Mouse (Mus musculus) intestine, embryonic 16.5 days (tissue): ENCODE data around the gene Ccdc18. TPM values are rescaled to one million over a fixed set of nuclear protein-coding genes. Genes with fewer than 3 reads are reported as not detected.
A peak's percentile ranks its signal among the peaks of the same experiment; 100 is the strongest.
"Not testable (repeated sequence)": the region's sequence is repeated elsewhere in the genome, so short reads cannot be mapped to it uniquely, and the experiment has no call there.

ENCODE experiments used
- ATAC-seq: fragments of 200-750 bp; cut with Nextera tagmentation; 2 replicates; pipeline ENCODE4 v1.8.0; 2017; ENCODE audit warnings: moderate TSS enrichment, moderate library complexity
- H3K27ac ChIP-seq: fragments of 300-500 bp; sonication (generic); 2 replicates; pipeline ENCODE4 v1.5.1; 2014; ENCODE audit warnings: mild to moderate bottlenecking, low read length
- H3K27me3 ChIP-seq: fragments of 300-500 bp; sonication (generic); replicated peaks from 2 replicates; pipeline ENCODE4 v1.6.1; 2014; ENCODE audit warnings: low read length, control low read depth, mixed read lengths; ENCODE audit not compliant: control insufficient read depth, insufficient read depth
- H3K36me3 ChIP-seq: fragments of 300-500 bp; sonication (generic); 2 replicates; pipeline ENCODE4 v1.6.1; 2014; ENCODE audit warnings: low read length, control low read depth; ENCODE audit not compliant: control insufficient read depth, insufficient read depth
- H3K4me1 ChIP-seq: fragments of 300-500 bp; sonication (generic); 2 replicates; pipeline ENCODE4 v1.6.1; 2014; ENCODE audit warnings: low read length, control low read depth, mixed read lengths; ENCODE audit not compliant: control insufficient read depth, insufficient read depth
- H3K4me2 ChIP-seq: fragments of 300-500 bp; sonication (generic); 2 replicates; pipeline ENCODE4 v1.6.1; 2014; ENCODE audit warnings: low read depth, low read length, control low read depth
- H3K4me3 ChIP-seq: fragments of 300-500 bp; sonication (generic); 2 replicates; pipeline ENCODE4 v1.5.1; 2014; ENCODE audit warnings: mild to moderate bottlenecking, low read length
- H3K9ac ChIP-seq: fragments of 300-500 bp; sonication (generic); 2 replicates; pipeline ENCODE4 v1.6.1; 2014; ENCODE audit warnings: low read depth, low read length
- H3K9me3 ChIP-seq: fragments of 300-500 bp; sonication (generic); 2 replicates; pipeline ENCODE4 v1.6.1; 2016; ENCODE audit warnings: low read length, control low read depth; ENCODE audit not compliant: control insufficient read depth
- WGBS: fragments of 180-500 bp; shearing (Covaris S2); extraction: QIAGEN DNeasy Blood & Tissue Kit; methylation state at CpG from one replicate; pipeline ENCODE4 v1.1.7; 2014; 5-methylcytosine and 5-hydroxymethylcytosine counted together
- polyA plus RNA-seq: library from polyadenylated mRNA; unstranded; fragments of >200 nt; fragmentation: Nextera tagmentation; extraction: Ambion mirVana; gene quantifications from 2 replicates; pipeline ENCODE4 v1.2.1, GENCODE M21; 2015

The Ccdc18 gene
- polyA plus RNA-seq, 1 experiment from 2014 or later = 7.7 TPM

GRCm38 (mm10) chr5:108226159-108226558 is 93.5 kb downstream of the Ccdc18 start:
- no peak for ATAC-seq
- Histone ChIP-seq H3K9ac (no peak overlapping the region), H3K4me1 (no peaks in the 10 kb centered on the region), H3K27me3 (no peaks in the 10 kb centered on the region), H3K36me3 (no peaks in the 10 kb centered on the region), H3K4me2 (no peak overlapping the region), H3K9me3 (no peaks in the 10 kb centered on the region), H3K27ac (no peak overlapping the region), H3K4me3 (no peak overlapping the region)

- H3K27me3 ChIP-seq = no peaks in the 10 kb centered on the region
- ATAC-seq = peak; percentile 23; the same call in 1 of the 2 replicates
- no peak overlapping the region for H3K27ac ChIP-seq
- no peaks in the 10 kb centered on the region for H3K9me3 ChIP-seq
- no peaks in the 10 kb centered on the region for H3K4me1 ChIP-seq
- WGBS = 39% methylated on average over 3 of the region's 3 CpGs
- no peaks in the 10 kb centered on the region for H3K36me3 ChIP-seq
- H3K9ac ChIP-seq = no peak overlapping the region
- no peak overlapping the region for H3K4me2 ChIP-seq
- H3K4me3 ChIP-seq = no peak overlapping the region
These were observed 113.7 kb downstream of the Ccdc18 start for GRCm38 (mm10) chr5:108246314-108246765.

- Histone ChIP-seq H3K27me3 (no peaks in the 10 kb centered on the region), H3K9ac (no peak overlapping the region), H3K4me1 (no peaks in the 10 kb centered on the region), H3K4me3 (no peak overlapping the region), H3K9me3 (no peaks in the 10 kb centered on the region), H3K4me2 (no peak overlapping the region), H3K36me3 (no peaks in the 10 kb centered on the region), H3K27ac (no peak overlapping the region)
- WGBS = 50% methylated on average over 2 of the region's 2 CpGs
- ATAC-seq = peak; percentile 77
These were observed 117.4 kb downstream of the Ccdc18 start for GRCm38 (mm10) chr5:108250033-108250432.

- H3K36me3 ChIP-seq = no peaks in the 10 kb centered on the region
- H3K9ac ChIP-seq = no peak overlapping the region
- no peak for ATAC-seq
- H3K4me2 ChIP-seq = no peak overlapping the region
- WGBS = 75% methylated on average over 5 of the region's 5 CpGs
- no peak overlapping the region for H3K27ac ChIP-seq
- no peaks in the 10 kb centered on the region for H3K27me3 ChIP-seq
- no peaks in the 10 kb centered on the region for H3K4me1 ChIP-seq
- H3K4me3 ChIP-seq = no peak overlapping the region
- no peaks in the 10 kb centered on the region for H3K9me3 ChIP-seq
These were observed 122.6 kb downstream of the Ccdc18 start for GRCm38 (mm10) chr5:108255259-108255658.

GRCm38 (mm10) chr5:108262722-108263121 is 130.0 kb downstream of the Ccdc18 start:
- H3K4me2 ChIP-seq = no peak overlapping the region
- no peaks in the 10 kb centered on the region for H3K36me3 ChIP-seq
- no peak overlapping the region for H3K9ac ChIP-seq
- no peaks in the 10 kb centered on the region for H3K9me3 ChIP-seq
- H3K27ac ChIP-seq = no peak overlapping the region
- ATAC-seq = no peak
- no peaks in the 10 kb centered on the region for H3K27me3 ChIP-seq
- no peaks in the 10 kb centered on the region; the same call in 1 of the 2 replicates for H3K4me1 ChIP-seq
- H3K4me3 ChIP-seq = no peak overlapping the region
- 36% methylated on average over 4 of the region's 4 CpGs for WGBS

GRCm38 (mm10) chr5:108263785-108264184 is 131.1 kb downstream of the Ccdc18 start:
- 88% methylated on average over 1 of the region's 1 CpGs for WGBS
- not testable (repeated sequence) for H3K9me3 ChIP-seq, H3K36me3 ChIP-seq, H3K4me3 ChIP-seq, H3K4me1 ChIP-seq, H3K9ac ChIP-seq, H3K4me2 ChIP-seq, ATAC-seq, H3K27ac ChIP-seq, H3K27me3 ChIP-seq

GRCm38 (mm10) chr5:108266990-108267389 is 134.3 kb downstream of the Ccdc18 start:
- Histone ChIP-seq H3K36me3 (no peaks in the 10 kb centered on the region), H3K4me2 (no peak overlapping the region), H3K4me3 (no peak overlapping the region), H3K27ac (no peak overlapping the region), H3K9ac (no peak overlapping the region), H3K4me1 (peaks cover 12% of the 10 kb centered on the region; the same call in 1 of the 2 replicates), H3K27me3 (no peaks in the 10 kb centered on the region), H3K9me3 (no peaks in the 10 kb centered on the region)
- no peak for ATAC-seq

- WGBS = 2% methylated on average over 48 of the region's 55 CpGs
- ATAC-seq = peak; percentile 98
- Histone ChIP-seq H3K4me2 (peak within 1 kb of the TSS; percentile 85), H3K36me3 (no peaks in the 10 kb centered on the region), H3K4me3 (peak within 1 kb of the TSS; percentile 97), H3K9me3 (no peaks in the 10 kb centered on the region), H3K27ac (peak within 1 kb of the TSS; percentile 99), H3K27me3 (no peaks in the 10 kb centered on the region), H3K9ac (peak within 1 kb of the TSS; percentile 98), H3K4me1 (peaks cover 12% of the 10 kb centered on the region; the same call in 1 of the 2 replicates)
These were observed 135.7 kb downstream of the Ccdc18 start, which contains the start of gene Dr1 for GRCm38 (mm10) chr5:108268127-108269062. TSS of gene Dr1 (plus strand) at chr5:108268897.

GRCm38 (mm10) chr5:108269063-108269810 is 136.6 kb downstream of the Ccdc18 start:
- peak overlapping the region; percentile 99 for H3K27ac ChIP-seq
- ATAC-seq = peak; percentile 59
- peak overlapping the region; percentile 85 for H3K4me2 ChIP-seq
- H3K4me1 ChIP-seq = peaks cover 12% of the 10 kb centered on the region; the same call in 1 of the 2 replicates
- no peaks in the 10 kb centered on the region for H3K36me3 ChIP-seq
- H3K4me3 ChIP-seq = peak overlapping the region; percentile 97
- H3K9me3 ChIP-seq = no peaks in the 10 kb centered on the region
- WGBS = under 1% methylated on average over 44 of the region's 44 CpGs
- peak overlapping the region; percentile 98 for H3K9ac ChIP-seq
- H3K27me3 ChIP-seq = no peaks in the 10 kb centered on the region
